Mouse (Mus musculus) intestine, embryonic 16.5 days (tissue): Measurements from ENCODE around the gene Baz2a. TPM values are rescaled to one million over a fixed set of nuclear protein-coding genes. Genes with fewer than 3 reads are reported as not detected.
A peak's percentile ranks its signal among the peaks of the same experiment; 100 is the strongest.
"Not testable (repeated sequence)": the region's sequence is repeated elsewhere in the genome, so short reads cannot be mapped to it uniquely, and the experiment has no call there.

ENCODE experiments used
- ATAC-seq: fragments of 200-750 bp; cut with Nextera tagmentation; 2 replicates; pipeline ENCODE4 v1.8.0; 2017; ENCODE audit warnings: moderate TSS enrichment, moderate library complexity
- H3K27ac ChIP-seq: fragments of 300-500 bp; sonication (generic); 2 replicates; pipeline ENCODE4 v1.5.1; 2014; ENCODE audit warnings: mild to moderate bottlenecking, low read length
- H3K27me3 ChIP-seq: fragments of 300-500 bp; sonication (generic); replicated peaks from 2 replicates; pipeline ENCODE4 v1.6.1; 2014; ENCODE audit warnings: low read length, control low read depth, mixed read lengths; ENCODE audit not compliant: control insufficient read depth, insufficient read depth
- H3K36me3 ChIP-seq: fragments of 300-500 bp; sonication (generic); 2 replicates; pipeline ENCODE4 v1.6.1; 2014; ENCODE audit warnings: low read length, control low read depth; ENCODE audit not compliant: control insufficient read depth, insufficient read depth
- H3K4me1 ChIP-seq: fragments of 300-500 bp; sonication (generic); 2 replicates; pipeline ENCODE4 v1.6.1; 2014; ENCODE audit warnings: low read length, control low read depth, mixed read lengths; ENCODE audit not compliant: control insufficient read depth, insufficient read depth
- H3K4me2 ChIP-seq: fragments of 300-500 bp; sonication (generic); 2 replicates; pipeline ENCODE4 v1.6.1; 2014; ENCODE audit warnings: low read depth, low read length, control low read depth
- H3K4me3 ChIP-seq: fragments of 300-500 bp; sonication (generic); 2 replicates; pipeline ENCODE4 v1.5.1; 2014; ENCODE audit warnings: mild to moderate bottlenecking, low read length
- H3K9ac ChIP-seq: fragments of 300-500 bp; sonication (generic); 2 replicates; pipeline ENCODE4 v1.6.1; 2014; ENCODE audit warnings: low read depth, low read length
- H3K9me3 ChIP-seq: fragments of 300-500 bp; sonication (generic); 2 replicates; pipeline ENCODE4 v1.6.1; 2016; ENCODE audit warnings: low read length, control low read depth; ENCODE audit not compliant: control insufficient read depth
- WGBS: fragments of 180-500 bp; shearing (Covaris S2); extraction: QIAGEN DNeasy Blood & Tissue Kit; methylation state at CpG from one replicate; pipeline ENCODE4 v1.1.7; 2014; 5-methylcytosine and 5-hydroxymethylcytosine counted together
- polyA plus RNA-seq: library from polyadenylated mRNA; unstranded; fragments of >200 nt; fragmentation: Nextera tagmentation; extraction: Ambion mirVana; gene quantifications from 2 replicates; pipeline ENCODE4 v1.2.1, GENCODE M21; 2015

Baz2a gene
- polyA plus RNA-seq = 9.6 and 10.1 TPM in 2 replicates

DNA sequence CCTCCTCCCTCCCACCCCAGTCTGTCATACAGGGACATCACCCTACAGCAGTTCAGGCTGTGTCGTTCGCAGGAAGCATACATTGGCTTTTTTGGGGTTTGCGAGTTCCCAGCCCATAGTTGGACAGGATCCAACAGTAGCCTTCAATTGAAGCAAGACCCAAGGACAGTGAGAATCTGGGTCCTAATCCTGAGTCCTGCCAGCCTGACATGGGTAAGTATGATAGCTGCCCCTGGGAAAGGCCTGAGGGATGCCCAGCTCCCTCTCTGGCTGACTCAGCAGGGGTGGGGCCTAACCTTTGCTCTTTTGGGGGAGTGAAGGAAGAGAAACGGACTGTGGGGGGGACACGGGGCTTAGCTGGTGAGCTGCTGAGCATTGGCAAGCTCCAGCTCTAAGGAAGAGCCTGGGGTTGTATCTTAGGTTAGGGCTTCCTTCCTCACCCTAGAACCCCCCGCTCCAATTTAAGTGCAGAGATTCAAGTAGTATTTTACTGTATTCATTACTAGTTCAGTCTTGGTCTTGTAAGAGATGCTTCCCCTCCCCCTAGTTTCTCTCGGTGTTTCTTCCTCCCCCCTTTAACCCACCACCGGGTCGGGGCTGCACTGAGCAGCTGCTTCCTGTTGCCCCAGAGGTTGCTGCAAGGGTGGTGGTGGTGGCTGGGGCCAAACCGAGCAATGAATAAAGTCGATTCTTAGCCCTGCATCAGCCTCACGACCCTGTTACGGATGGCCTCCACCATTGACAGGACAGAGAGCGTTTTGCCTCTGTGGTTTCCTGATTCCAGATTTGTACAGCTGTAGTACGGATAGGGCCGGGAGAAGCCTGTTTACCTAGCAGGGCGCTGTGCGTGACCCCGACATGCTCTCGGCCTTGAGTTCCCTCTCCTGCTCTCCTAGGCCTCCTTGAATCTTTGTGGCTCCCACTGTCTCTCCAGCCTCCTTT, at the start of gene Baz2a:
TSS of gene Baz2a (plus strand) at position 14 of the 942 bp plus-strand sequence.
- Histone ChIP-seq H3K9me3 (no peaks in the 10 kb centered on the region), H3K36me3 (peaks cover 19% of the 10 kb centered on the region), H3K9ac (peak within 1 kb of the TSS; percentile 88), H3K27ac (peak within 1 kb of the TSS; percentile 97), H3K27me3 (no peaks in the 10 kb centered on the region), H3K4me1 (peaks cover 33% of the 10 kb centered on the region), H3K4me3 (peak within 1 kb of the TSS; percentile 84), H3K4me2 (peak within 1 kb of the TSS; percentile 62)
- WGBS = 2% methylated on average over 20 of the region's 20 CpGs
- peak; percentile 38 for ATAC-seq

DNA sequence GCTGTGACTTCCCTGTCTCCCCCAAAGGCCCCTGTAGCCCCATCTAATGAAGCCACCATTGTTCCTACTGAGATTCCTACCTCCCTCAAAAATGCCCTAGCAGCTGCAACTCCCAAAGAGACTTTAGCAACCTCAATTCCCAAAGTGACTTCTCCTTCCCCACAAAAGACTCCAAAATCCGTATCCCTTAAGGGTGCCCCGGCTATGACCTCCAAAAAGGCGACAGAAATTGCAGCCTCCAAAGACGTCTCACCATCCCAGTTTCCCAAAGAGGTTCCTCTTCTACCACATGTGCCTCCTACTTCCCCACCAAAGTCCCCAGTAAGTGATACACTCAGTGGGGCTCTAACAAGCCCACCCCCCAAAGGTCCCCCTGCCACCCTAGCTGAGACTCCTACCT, 49.7 kb upstream of the Baz2a start:
- ATAC-seq = no peak
- Histone ChIP-seq H3K27ac (no peak overlapping the region), H3K9me3 (no peaks in the 10 kb centered on the region), H3K36me3 (peaks cover 34% of the 10 kb centered on the region), H3K4me1 (peaks cover 34% of the 10 kb centered on the region), H3K9ac (no peak overlapping the region), H3K4me2 (no peak overlapping the region), H3K4me3 (no peak overlapping the region), H3K27me3 (no peaks in the 10 kb centered on the region)
- WGBS = 71% methylated on average over 4 of the region's 4 CpGs

DNA sequence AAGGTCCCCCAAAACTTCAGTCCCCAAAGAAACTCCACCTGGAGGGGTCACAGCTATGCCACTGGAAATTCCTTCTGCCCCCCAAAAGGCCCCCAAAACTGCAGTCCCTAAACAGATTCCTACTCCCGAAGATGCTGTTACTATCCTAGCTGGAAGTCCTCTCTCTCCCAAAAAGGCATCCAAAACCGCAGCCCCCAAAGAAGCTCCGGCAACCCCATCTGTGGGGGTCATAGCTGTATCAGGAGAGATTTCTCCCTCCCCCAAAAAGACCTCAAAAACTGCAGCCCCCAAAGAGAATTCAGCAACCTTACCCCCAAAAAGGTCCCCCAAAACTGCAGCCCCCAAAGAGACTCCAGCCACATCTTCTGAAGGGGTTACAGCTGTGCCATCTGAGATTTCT, 48.9 kb upstream of the Baz2a start:
- H3K4me2 ChIP-seq = no peak overlapping the region
- H3K27me3 ChIP-seq = no peaks in the 10 kb centered on the region
- H3K36me3 ChIP-seq = peaks cover 34% of the 10 kb centered on the region
- H3K9ac ChIP-seq = no peak overlapping the region
- H3K4me3 ChIP-seq = no peak overlapping the region
- H3K9me3 ChIP-seq = no peaks in the 10 kb centered on the region
- 82% methylated on average over 3 of the region's 3 CpGs for WGBS
- ATAC-seq = no peak
- peaks cover 30% of the 10 kb centered on the region for H3K4me1 ChIP-seq
- H3K27ac ChIP-seq = no peak overlapping the region

DNA sequence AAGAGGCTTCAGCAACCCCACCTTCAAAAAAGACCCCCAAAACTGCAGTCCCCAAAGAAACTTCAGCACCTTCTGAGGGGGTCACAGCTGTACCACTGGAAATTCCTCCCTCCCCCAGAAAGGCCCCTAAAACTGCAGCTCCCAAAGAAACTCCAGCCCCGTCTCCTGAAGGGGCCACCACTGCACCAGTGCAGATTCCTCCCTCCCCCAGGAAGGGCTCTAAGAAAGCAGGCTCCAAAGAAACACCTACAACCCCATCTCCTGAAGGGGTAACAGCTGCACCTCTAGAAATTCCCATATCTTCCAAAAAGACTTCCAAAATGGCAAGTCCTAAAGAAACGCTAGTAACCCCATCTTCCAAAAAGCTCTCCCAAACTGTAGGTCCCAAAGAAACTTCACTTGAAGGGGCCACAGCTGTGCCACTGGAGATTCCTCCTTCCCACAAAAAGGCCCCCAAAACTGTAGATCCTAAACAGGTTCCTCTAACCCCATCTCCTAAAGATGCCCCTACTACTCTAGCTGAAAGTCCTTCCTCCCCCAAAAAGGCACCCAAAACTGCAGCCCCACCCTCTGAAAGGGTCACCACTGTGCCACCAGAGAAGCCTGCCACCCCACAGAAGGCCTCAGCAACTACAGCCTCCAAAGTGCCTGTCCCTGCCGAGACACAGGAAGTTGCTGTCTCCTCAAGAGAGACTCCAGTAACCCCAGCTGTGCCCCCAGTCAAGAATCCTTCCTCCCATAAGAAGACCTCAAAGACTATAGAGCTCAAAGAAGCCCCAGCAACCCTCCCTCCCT, 48.1 kb upstream of the Baz2a start:
- peaks cover 34% of the 10 kb centered on the region for H3K36me3 ChIP-seq
- H3K27ac ChIP-seq = no peak overlapping the region
- 63% methylated on average over 3 of the region's 3 CpGs for WGBS
- H3K9ac ChIP-seq = no peak overlapping the region
- H3K4me3 ChIP-seq = no peak overlapping the region
- H3K9me3 ChIP-seq = no peaks in the 10 kb centered on the region
- peaks cover 28% of the 10 kb centered on the region for H3K4me1 ChIP-seq
- no peak for ATAC-seq
- H3K27me3 ChIP-seq = no peaks in the 10 kb centered on the region
- H3K4me2 ChIP-seq = no peak overlapping the region

DNA sequence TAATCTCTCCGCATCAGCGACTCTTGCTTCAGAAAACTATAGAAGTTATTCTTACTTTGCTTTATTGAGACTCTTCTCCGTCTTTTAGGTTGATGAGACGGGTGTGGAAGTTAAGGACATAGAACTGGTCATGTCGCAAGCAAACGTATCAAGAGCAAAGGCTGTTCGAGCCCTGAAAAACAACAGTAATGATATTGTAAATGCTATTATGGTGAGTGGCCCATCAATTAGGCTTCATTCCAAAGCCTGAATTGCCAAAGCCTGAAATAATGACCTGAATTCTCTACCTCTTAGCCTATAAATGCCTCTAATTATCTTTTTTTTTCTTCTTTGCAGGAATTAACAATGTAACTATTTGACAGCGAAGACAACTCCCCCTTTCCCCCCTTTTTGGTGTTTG, 43.2 kb upstream of the Baz2a start:
- ATAC-seq = no peak
- Histone ChIP-seq H3K4me1 (peaks cover 3% of the 10 kb centered on the region), H3K4me2 (no peak overlapping the region), H3K36me3 (peaks cover 28% of the 10 kb centered on the region), H3K27me3 (no peaks in the 10 kb centered on the region), H3K9ac (no peak overlapping the region), H3K27ac (no peak overlapping the region), H3K9me3 (no peaks in the 10 kb centered on the region), H3K4me3 (no peak overlapping the region)
- WGBS = 95% methylated on average over 8 of the region's 8 CpGs

DNA sequence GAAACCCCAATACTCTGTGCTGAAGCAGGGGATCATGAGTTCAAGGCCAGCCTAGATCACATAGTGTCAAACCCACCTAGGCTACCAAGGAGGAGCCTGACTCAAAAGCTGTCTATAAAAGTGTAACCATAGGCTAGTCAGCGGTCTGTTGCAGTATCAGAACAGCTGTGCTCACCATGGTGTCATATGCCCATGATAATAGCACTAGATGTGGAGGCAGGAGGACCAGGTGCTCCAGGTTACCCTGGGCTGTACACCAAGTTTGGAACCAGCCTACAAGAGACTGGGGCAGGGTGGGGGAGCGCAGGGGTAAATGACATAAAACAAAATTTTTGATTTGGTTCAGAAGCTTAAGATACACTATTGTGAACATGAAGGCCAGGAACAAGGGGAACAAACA, 41.6 kb upstream of the Baz2a start:
- 0 out of 2 replicates have a peak, but pooled peaks have one; percentile 51 for ATAC-seq
- H3K36me3 ChIP-seq = peaks cover 19% of the 10 kb centered on the region
- 98% methylated on average over 2 of the region's 2 CpGs for WGBS

DNA sequence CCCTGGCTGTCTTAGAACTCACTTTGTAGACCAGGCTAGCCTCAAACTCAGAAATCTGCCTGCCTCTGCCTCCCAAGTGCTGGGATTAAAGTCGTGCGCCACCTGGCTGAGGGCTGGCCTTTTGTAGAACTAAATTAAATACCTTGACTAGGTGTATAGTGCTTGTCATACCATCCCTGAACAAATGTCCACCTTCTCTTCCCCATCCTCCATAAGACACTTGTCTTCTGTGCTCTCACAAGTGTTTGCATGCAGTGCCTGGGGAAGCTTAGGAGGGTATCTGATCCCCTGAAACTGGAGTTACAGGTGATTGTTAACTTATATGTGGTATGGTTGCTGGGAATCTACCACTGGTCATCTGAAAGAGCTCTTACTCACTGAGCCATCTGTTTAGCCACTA, 41.0 kb upstream of the Baz2a start:
- no peak for ATAC-seq
- Histone ChIP-seq H3K4me3 (no peak overlapping the region), H3K27ac (no peak overlapping the region), H3K27me3 (no peaks in the 10 kb centered on the region), H3K4me2 (no peak overlapping the region), H3K4me1 (no peaks in the 10 kb centered on the region), H3K9me3 (no peaks in the 10 kb centered on the region), H3K36me3 (peaks cover 15% of the 10 kb centered on the region), H3K9ac (no peak overlapping the region)
- 89% methylated on average over 2 of the region's 2 CpGs for WGBS

More for the DNA sequence above, 41.6 kb upstream of the Baz2a start:
- no peak overlapping the region for H3K4me3 ChIP-seq
- no peak overlapping the region for H3K4me2 ChIP-seq
- H3K27ac ChIP-seq = no peak overlapping the region
- H3K4me1 ChIP-seq = no peaks in the 10 kb centered on the region
- no peaks in the 10 kb centered on the region for H3K27me3 ChIP-seq
- H3K9me3 ChIP-seq = no peaks in the 10 kb centered on the region
- H3K9ac ChIP-seq = no peak overlapping the region

DNA sequence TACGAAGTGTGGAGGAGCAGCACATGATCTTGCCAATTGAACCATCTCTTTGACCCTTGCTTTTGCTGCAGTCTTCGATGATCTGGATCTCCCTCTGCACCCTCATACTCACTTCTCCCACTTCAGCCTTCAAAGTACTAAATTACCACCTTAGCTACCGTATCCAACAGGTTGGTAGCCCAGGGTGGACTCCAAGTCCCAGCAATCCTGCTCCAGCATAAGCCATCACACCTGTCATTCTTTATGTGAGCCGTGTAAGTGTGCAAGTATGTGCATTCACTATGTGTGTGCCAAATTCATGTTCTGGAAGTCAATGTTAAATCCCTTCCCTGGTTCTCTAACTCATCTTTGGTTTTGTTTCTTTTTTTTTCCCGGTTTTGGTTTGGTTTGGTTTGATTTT, 39.8 kb upstream of the Baz2a start:
- Histone ChIP-seq H3K36me3 (peaks cover 11% of the 10 kb centered on the region), H3K27me3 (no peaks in the 10 kb centered on the region), H3K4me2 (no peak overlapping the region), H3K9ac (no peak overlapping the region), H3K4me1 (no peaks in the 10 kb centered on the region), H3K9me3 (no peaks in the 10 kb centered on the region), H3K4me3 (no peak overlapping the region), H3K27ac (no peak overlapping the region)
- ATAC-seq = no peak
- WGBS = 94% methylated on average over 5 of the region's 5 CpGs

DNA sequence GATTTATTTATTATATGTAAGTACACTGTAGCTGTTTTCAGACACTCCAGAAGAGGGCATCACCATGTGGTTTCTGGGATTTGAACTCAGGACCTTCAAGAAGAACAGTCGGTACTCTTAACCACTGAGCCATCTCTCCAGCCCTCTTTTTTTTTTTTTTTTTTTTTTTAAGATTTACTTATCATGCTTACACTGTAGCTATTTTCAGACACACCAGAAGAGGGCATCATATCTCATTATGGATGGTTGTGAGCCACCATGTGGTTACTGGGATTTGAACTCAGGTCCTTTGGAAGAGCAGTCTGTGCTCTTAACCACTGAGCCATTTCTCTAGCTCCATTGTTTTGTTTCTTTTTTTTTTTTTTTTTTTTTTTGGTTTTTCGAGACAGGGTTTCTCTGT, 39.2 kb upstream of the Baz2a start:
- H3K4me1 ChIP-seq, H3K27ac ChIP-seq, H3K4me2 ChIP-seq, H3K9me3 ChIP-seq, H3K4me3 ChIP-seq, H3K9ac ChIP-seq, ATAC-seq, H3K27me3 ChIP-seq: not testable (repeated sequence)
- peaks cover 11% of the 10 kb centered on the region for H3K36me3 ChIP-seq
- 100% methylated on average over 1 of the region's 2 CpGs for WGBS
